Mouse (Mus musculus) adrenal gland, postnatal 4 days (tissue): ENCODE data around the gene Klk7. TPM values are rescaled to one million over a fixed set of nuclear protein-coding genes. Genes with fewer than 3 reads are reported as not detected.

Source experiments
- total RNA-seq, 2 experiments: library from RNA; stranded (reverse); gene quantifications; 2 replicates each; pipeline ENCODE4 v1.2.3; 2021

The Klk7 gene
- total RNA-seq, 2 experiments from 2014 or later = not detected

Other genes with a start within 250 kb of the Klk7 start
- gene Zfp658, start 249.0 kb upstream of the Klk7 start, total RNA-seq = 1 to 10 TPM; 3.4 TPM
- 10 to 100 TPM; 17.6 to 18.9 TPM for gene Zfp719, start 231.7 kb upstream of the Klk7 start, total RNA-seq
- under 1 TPM; 0.22 to 0.28 TPM for gene Zfp819, start 204.1 kb upstream of the Klk7 start, total RNA-seq
- under 1 TPM in 1 of 2 experiments, not detected in 1; 0.14 TPM for gene Ceacam18, start 176.6 kb upstream of the Klk7 start, total RNA-seq
- gene Siglece, start 151.1 kb upstream of the Klk7 start, total RNA-seq = 1 to 10 TPM; 2.1 to 2.2 TPM
- 10 to 100 TPM; 12.0 to 12.6 TPM for gene Ctu1, start 139.3 kb upstream of the Klk7 start, total RNA-seq
- under 1 TPM in 1 of 2 experiments, not detected in 1; 0.31 TPM for gene Klk14, start 120.9 kb upstream of the Klk7 start, total RNA-seq
- gene Klk13, start 98.7 kb upstream of the Klk7 start, total RNA-seq = not detected
- not detected for gene Klk12, start 42.4 kb upstream of the Klk7 start, total RNA-seq
- gene Klk11, start 36.7 kb upstream of the Klk7 start, total RNA-seq = not detected
- under 1 TPM; 0.51 to 0.64 TPM for gene Klk10, start 30.3 kb upstream of the Klk7 start, total RNA-seq
- gene Klk9, start 19.4 kb upstream of the Klk7 start, total RNA-seq = not detected
- 1 to 10 TPM; 4.9 to 6.1 TPM for gene Klk8, start 13.7 kb upstream of the Klk7 start, total RNA-seq
- gene Klk6, start 13.2 kb downstream of the Klk7 start, total RNA-seq = not detected
- gene Klk5, start 30.7 kb downstream of the Klk7 start, total RNA-seq = not detected
- not detected for gene Klk4, start 69.9 kb downstream of the Klk7 start, total RNA-seq
- not detected for gene Klk15, start 122.4 kb downstream of the Klk7 start, total RNA-seq
- not detected for gene Klk1b8, start 139.4 kb downstream of the Klk7 start, total RNA-seq
- not detected for gene Klk1b1, start 155.5 kb downstream of the Klk7 start, total RNA-seq
- gene Klk1b9, start 164.8 kb downstream of the Klk7 start, total RNA-seq = not detected
- gene Klk1b11, start 184.6 kb downstream of the Klk7 start, total RNA-seq = under 1 TPM in 1 of 2 experiments, not detected in 1; 0.36 TPM
- not detected for gene Klk1b26, start 200.9 kb downstream of the Klk7 start, total RNA-seq
- not detected for gene Klk1b27, start 241.0 kb downstream of the Klk7 start, total RNA-seq